12 mouse cellular contexts compared by ENCODE assay signal in genomic region chrX:166626174-166626573, GRCm38 (mm10). TPM values are rescaled to one million over a fixed set of nuclear protein-coding genes. Genes with fewer than 3 reads are reported as not detected.
"Had no signal": no experiment of that assay in that cellular context is flagged by ENCODE, and none has a peak within 500 bp of the region (broad histone marks: within the 10 kb centered on the region; RNA-seq: fewer than 3 reads in every experiment).

No protein-coding gene starts in this region.

- H3K4me2 ChIP-seq: liver, embryonic 12.5 days; midbrain, embryonic 11.5 days; midbrain, embryonic 15.5 days; neural tube, embryonic 12.5 days; stomach, embryonic 15.5 days had no signal

- H3K9me3 ChIP-seq: liver, embryonic 12.5 days; midbrain, embryonic 15.5 days; neural tube, embryonic 12.5 days; stomach, embryonic 15.5 days had no signal

- DNase-seq: kidney, adult 11 months; lung, postnatal 4 days; thymus, adult 2 months; thymus, postnatal 36 days had no signal

- H3K27me3 ChIP-seq: neural tube, embryonic 12.5 days; stomach, embryonic 15.5 days had no signal

- H3K27ac ChIP-seq: liver, embryonic 12.5 days; midbrain, embryonic 15.5 days; neural tube, embryonic 12.5 days; stomach, embryonic 15.5 days had no signal

- H3K36me3 ChIP-seq: liver, embryonic 12.5 days; midbrain, embryonic 15.5 days; neural tube, embryonic 12.5 days; stomach, embryonic 15.5 days had no signal

- ATAC-seq: liver, embryonic 12.5 days; lung, postnatal 0 days; midbrain, embryonic 15.5 days had no signal

- H3K9ac ChIP-seq: liver, embryonic 12.5 days; midbrain, embryonic 15.5 days; neural tube, embryonic 12.5 days; stomach, embryonic 15.5 days had no signal

- H3K4me3 ChIP-seq: liver, embryonic 12.5 days; midbrain, embryonic 15.5 days; neural tube, embryonic 12.5 days; stomach, embryonic 15.5 days had no signal

- H3K4me1 ChIP-seq: liver, embryonic 12.5 days; midbrain, embryonic 15.5 days; neural tube, embryonic 12.5 days; stomach, embryonic 15.5 days had no signal

RNA-seq across cellular contexts. Expression of gene Egfl6, which starts 40.7 kb away (rescaled TPM):
- total RNA-seq: megakaryocyte, adult 5-6 weeks; monocyte, adult 5-6 weeks had no signal
